Mouse (Mus musculus) embryo, embryonic 10 days (tissue): ENCODE measurements around the gene Taf15.
"Not testable (repeated sequence)": the region's sequence is repeated elsewhere in the genome, so short reads cannot be mapped to it uniquely, and the experiment has no call there.

Source experiments
- DNase-seq: peaks from one replicate; pipeline ENCODE4 v3.0.0-alpha.2; 2015; ENCODE audit warnings: low spot score

Taf15 gene

DNA sequence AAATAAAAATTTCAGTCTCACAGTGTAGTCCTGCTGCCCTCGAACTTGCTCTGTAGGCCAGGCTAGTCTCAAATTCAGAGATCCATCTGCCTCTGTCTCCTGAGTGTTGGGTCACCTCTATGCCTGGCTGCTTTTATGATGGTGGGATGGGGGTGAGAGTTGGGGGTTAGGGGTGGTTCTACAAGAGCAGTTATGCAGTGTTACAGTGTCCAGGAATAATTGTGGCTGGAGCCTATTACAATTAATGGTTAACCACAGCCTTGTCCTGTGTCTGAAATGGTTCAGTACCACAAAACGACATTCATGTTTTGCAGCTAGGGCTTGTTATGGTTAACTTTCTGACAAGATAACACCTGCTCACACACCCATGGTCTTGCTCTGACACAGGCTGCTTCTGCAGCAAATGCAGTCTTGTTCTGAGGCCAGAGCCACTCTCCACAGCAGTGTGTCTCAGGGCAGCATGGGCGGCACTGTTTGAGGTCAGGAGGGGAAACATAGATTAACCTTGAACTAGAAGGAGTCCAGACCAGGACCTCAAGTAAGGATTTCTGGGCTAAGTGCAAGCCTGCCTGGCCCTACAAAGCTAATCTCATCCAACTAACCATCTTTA is 65.9 kb downstream of the Taf15 start:
- DNase-seq = no peak

DNA sequence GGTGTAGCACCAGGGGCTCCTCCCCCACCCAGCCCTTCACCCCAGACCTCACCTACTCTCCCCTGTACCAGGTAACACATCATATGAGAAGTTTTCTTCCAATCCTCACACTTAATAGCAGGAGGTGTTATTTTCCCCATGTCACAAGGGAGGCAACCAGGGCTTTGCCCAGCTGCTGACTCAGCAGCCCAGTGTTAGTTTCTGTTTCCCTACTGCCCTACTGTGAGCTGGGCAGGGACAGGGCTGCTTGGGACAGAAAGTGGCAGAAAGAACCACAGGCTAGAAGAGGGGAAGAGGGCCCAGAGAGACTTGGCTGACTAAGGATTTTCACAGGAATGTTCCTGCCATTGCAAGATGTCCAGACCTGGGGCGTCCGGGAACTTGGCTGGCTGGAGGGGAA is 68.0 kb downstream of the Taf15 start:
- no peak for DNase-seq

DNA sequence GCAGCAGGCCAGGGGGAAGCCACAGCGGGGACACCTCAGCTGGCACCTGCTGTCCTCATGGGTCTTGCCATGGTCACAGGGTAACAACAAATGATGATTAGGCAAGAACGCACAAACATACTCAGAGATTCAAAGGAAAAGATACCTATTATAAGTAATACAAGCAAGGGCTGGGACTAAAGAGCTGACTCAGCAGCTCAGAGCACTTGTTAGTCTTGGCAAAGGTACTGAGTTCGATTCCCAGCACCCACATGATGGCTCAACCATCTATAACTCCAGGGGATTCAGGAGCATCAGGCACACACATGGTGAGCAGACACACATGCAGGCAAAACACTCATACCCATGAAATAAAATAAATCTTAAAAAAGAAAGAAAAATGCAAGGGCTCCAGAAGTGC is 68.5 kb downstream of the Taf15 start:
- DNase-seq = no peak

DNA sequence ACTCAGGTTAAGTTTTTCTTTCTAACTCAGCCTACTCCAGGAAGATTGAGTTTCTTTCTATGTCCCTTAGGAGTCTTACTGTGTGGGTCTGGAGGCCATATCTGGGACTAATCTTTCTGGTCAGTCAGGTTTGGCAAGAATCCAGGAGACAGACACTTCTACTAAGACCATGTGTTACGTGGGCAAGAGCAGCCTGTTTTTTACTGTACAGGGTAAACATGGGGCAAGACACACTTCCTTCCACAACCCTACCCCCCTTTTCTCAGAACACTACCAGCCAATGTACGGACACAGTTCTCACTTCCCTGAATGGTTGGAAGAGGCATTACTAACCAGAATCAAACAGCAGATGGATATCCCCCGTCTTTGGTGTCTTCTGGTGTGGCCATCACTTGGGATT is 71.3 kb downstream of the Taf15 start:
- DNase-seq = no peak

DNA sequence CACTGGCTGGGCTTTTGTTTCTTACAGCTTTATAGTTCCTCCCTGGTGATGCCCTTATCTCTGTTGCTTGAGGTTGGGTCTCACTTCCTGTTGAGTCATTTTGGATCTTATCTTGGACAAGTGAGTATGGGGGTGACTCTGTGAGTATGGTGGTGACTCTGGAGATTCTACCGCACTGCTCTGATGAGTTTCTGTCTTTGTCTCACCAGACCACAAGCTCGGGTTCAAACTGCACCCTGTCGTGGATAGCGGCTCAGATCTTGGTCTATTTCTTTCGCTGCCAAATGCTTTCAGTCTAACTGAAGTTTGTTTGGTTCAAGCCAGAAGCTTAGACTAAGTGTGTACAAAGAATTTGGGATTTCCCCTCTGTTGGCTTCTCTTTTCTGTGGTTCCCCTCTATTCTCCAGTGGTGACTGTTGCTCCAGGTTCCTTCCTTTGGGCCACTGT is 77.3 kb downstream of the Taf15 start:
- no peak for DNase-seq

DNA sequence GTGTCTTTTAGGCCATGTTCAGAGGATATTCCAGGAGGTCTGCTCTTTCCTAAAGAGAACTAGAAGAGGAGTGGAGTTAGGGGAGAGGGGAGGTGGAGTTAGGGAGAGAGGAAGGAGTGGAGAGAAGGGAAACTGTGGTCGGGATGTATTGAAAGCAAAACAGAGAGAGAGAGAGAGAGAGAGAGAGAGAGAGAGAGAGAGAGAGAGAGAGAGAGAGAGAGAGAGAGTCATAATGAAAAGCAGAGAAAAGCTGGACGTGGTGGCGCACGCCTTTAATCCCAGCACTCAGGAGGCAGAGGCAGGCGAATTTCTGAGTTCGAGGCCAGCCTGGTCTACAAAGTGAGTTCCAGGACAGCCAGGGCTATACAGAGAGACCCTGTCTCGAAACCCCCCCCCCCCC is 78.2 kb downstream of the Taf15 start:
- not testable (repeated sequence) for DNase-seq

DNA sequence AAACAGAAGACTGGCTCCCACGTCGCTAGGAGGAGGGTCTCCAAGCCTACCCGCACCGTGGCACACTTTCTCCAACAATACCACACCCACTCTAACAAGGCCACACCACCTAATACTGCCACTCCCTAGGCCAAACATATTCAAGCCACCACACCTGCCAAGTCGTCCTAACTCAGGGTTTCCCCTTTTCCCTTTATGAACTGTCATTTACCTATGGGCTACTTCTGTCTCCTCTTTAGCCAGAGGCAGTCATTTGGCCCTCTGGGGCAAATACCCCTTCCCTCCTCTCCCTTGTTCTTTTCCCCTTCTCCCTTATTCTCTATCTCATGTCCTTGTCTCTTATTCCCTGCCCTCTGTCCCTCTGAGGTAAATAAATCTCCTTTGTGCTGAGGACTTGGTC is 78.8 kb downstream of the Taf15 start:
- no peak for DNase-seq
